Mouse (Mus musculus) limb, embryonic 14.5 days (tissue): Measurements from ENCODE around the gene Ccdc174. TPM values are rescaled to one million over a fixed set of nuclear protein-coding genes. Genes with fewer than 3 reads are reported as not detected.

ENCODE experiments used
- ATAC-seq: fragments of 200-750 bp; cut with Nextera tagmentation; 2 replicates; pipeline ENCODE4 v1.8.0; 2017; ENCODE audit warnings: low read depth, moderate number of reproducible peaks, moderate TSS enrichment; ENCODE audit not compliant: low FRiP score
- DNase-seq: peaks from one replicate; pipeline ENCODE4 v3.0.0-alpha.2; 2015; ENCODE audit warnings: low spot score
- H3K27ac ChIP-seq: fragments of 300-500 bp; sonication (generic); replicated peaks from 2 replicates; pipeline ENCODE4 v1.5.1; 2014; ENCODE audit warnings: low read depth, mild to moderate bottlenecking, low read length, moderate library complexity, mixed read lengths
- H3K27me3 ChIP-seq: fragments of 300-500 bp; sonication (generic); 2 replicates; pipeline ENCODE4 v1.6.1; 2014; ENCODE audit warnings: low read length, mixed read lengths; ENCODE audit not compliant: control insufficient read depth, insufficient read depth
- H3K36me3 ChIP-seq: fragments of 300-500 bp; sonication (generic); 2 replicates; pipeline ENCODE4 v1.6.1; 2014; ENCODE audit warnings: mild to moderate bottlenecking, low read length, moderate library complexity, mixed read lengths; ENCODE audit not compliant: control insufficient read depth, insufficient read depth
- H3K4me1 ChIP-seq: fragments of 300-500 bp; sonication (generic); 2 replicates; pipeline ENCODE4 v1.6.1; 2014; ENCODE audit warnings: antibody characterized with exemption, low read length, mixed read lengths; ENCODE audit not compliant: control insufficient read depth, insufficient read depth
- H3K4me2 ChIP-seq: fragments of 300-500 bp; sonication (generic); replicated peaks from 2 replicates; pipeline ENCODE4 v1.6.1; 2014; ENCODE audit warnings: low read depth, mild to moderate bottlenecking, low read length, moderate library complexity; ENCODE audit not compliant: severe bottlenecking
- H3K4me3 ChIP-seq: fragments of 300-500 bp; sonication (generic); replicated peaks from 2 replicates; pipeline ENCODE4 v1.5.1; 2014; ENCODE audit warnings: low read length
- H3K9ac ChIP-seq: fragments of 300-500 bp; sonication (generic); 2 replicates; pipeline ENCODE4 v1.6.1; 2014; ENCODE audit warnings: mild to moderate bottlenecking, low read depth, low read length, moderate library complexity; ENCODE audit not compliant: severe bottlenecking
- H3K9me3 ChIP-seq: fragments of 300-500 bp; sonication (generic); 2 replicates; pipeline ENCODE4 v1.6.1; 2016; ENCODE audit warnings: low read length; ENCODE audit not compliant: control insufficient read depth
- POLR2A ChIP-seq: fragments of 200-500 bp; IDR thresholded peaks from 2 replicates; pipeline ENCODE4 v1.8.0; 2012; ENCODE audit warnings: inconsistent platforms, mild to moderate bottlenecking, moderate library complexity, borderline replicate concordance; ENCODE audit not compliant: insufficient read depth, insufficient read length; ENCODE audit errors: extremely low read depth
- WGBS: fragments of 180-500 bp; shearing (Covaris S2); extraction: QIAGEN DNeasy Blood & Tissue Kit; methylation state at CpG from one replicate; pipeline ENCODE4 v1.1.7; 2014; 5-methylcytosine and 5-hydroxymethylcytosine counted together
- polyA plus RNA-seq, 2 experiments: library from polyadenylated mRNA; depleted of rRNA in 1 of 2; stranded (reverse) in 1 of 2; unstranded in 1 of 2; fragments of >200 nt; fragmentation: Nextera tagmentation in 1 of 2; extraction: Ambion mirVana in 1 of 2; gene quantifications; 2 replicates each; pipeline versions ENCODE4 v1.2.1 to v1.2.3; 2012 to 2014

Gene Ccdc174
- polyA plus RNA-seq (2012; rRNA removed) (11.0 and 16.7 TPM in 2 replicates), polyA plus RNA-seq (2014; fragmentation: Nextera tagmentation; extraction: Ambion mirVana) (28.9 and 35.4 TPM in 2 replicates)

- ATAC-seq (peak; percentile 96), DNase-seq (peak; percentile 98)
- Histone ChIP-seq H3K4me2 (peak within 1 kb of the TSS; percentile 63), H3K27me3 (no peaks in the 10 kb centered on the region), H3K36me3 (peaks cover 20% of the 10 kb centered on the region), H3K4me3 (peak within 1 kb of the TSS; percentile 78), H3K9ac (peak within 1 kb of the TSS; percentile 77), H3K4me1 (peaks cover 6% of the 10 kb centered on the region; the same call in 1 of the 2 replicates), H3K27ac (0 out of 2 replicates have a peak within 1 kb of the TSS, but pooled peaks have one; percentile 46), H3K9me3 (no peaks in the 10 kb centered on the region)
- under 1% methylated on average over 47 of the region's 47 CpGs for WGBS
- peak; percentile 60; the same call in 1 of the 2 replicates for TF ChIP-seq POLR2A
These were observed at the start of gene Ccdc174 for GRCm38 (mm10) chr6:91877885-91878651. Gene Ccdc174, plus strand, starts transcription at chr6:91878053.

- Histone ChIP-seq H3K9ac (no peak overlapping the region), H3K4me3 (no peak overlapping the region), H3K27ac (no peak overlapping the region), H3K27me3 (no peaks in the 10 kb centered on the region), H3K4me2 (no peak overlapping the region), H3K9me3 (no peaks in the 10 kb centered on the region), H3K4me1 (no peaks in the 10 kb centered on the region), H3K36me3 (no peaks in the 10 kb centered on the region)
- no peak for ATAC-seq
- TF ChIP-seq POLR2A = no peak
- no peak for DNase-seq
- WGBS = 23% methylated on average over 3 of the region's 3 CpGs
These were observed 44.9 kb upstream of the Ccdc174 start for GRCm38 (mm10) chr6:91832863-91833440.

GRCm38 (mm10) chr6:91839010-91839871 is 38.6 kb upstream of the Ccdc174 start:
- ATAC-seq = no peak
- no peak for TF ChIP-seq POLR2A

GRCm38 (mm10) chr6:91842897-91843627 is 34.8 kb upstream of the Ccdc174 start:
- Histone ChIP-seq H3K4me3 (peak overlapping the region; percentile 40), H3K27ac (no peak overlapping the region), H3K9ac (peak overlapping the region; percentile 44; the same call in 1 of the 2 replicates)

More at GRCm38 (mm10) chr6:91839010-91839871, 38.6 kb upstream of the Ccdc174 start:
- peak; percentile 78 for DNase-seq
- Histone ChIP-seq H3K27ac (no peak overlapping the region), H3K27me3 (peaks cover 48% of the 10 kb centered on the region), H3K9me3 (no peaks in the 10 kb centered on the region), H3K4me3 (no peak overlapping the region), H3K4me1 (no peaks in the 10 kb centered on the region; the same call in 1 of the 2 replicates), H3K36me3 (no peaks in the 10 kb centered on the region), H3K9ac (no peak overlapping the region), H3K4me2 (no peak overlapping the region)
- WGBS = 8% methylated on average over 23 of the region's 23 CpGs

More at GRCm38 (mm10) chr6:91842897-91843627, 34.8 kb upstream of the Ccdc174 start:
- H3K9me3 ChIP-seq = no peaks in the 10 kb centered on the region
- H3K4me2 ChIP-seq = peak overlapping the region; percentile 74
- no peak for TF ChIP-seq POLR2A
- DNase-seq (no peak), ATAC-seq (no peak)
- peaks cover 61% of the 10 kb centered on the region for H3K27me3 ChIP-seq
- 4% methylated on average over 31 of the region's 46 CpGs for WGBS
- H3K4me1 ChIP-seq = no peaks in the 10 kb centered on the region; the same call in 1 of the 2 replicates
- no peaks in the 10 kb centered on the region for H3K36me3 ChIP-seq
